Mouse (Mus musculus) spleen, embryonic (tissue): Measurements from ENCODE around the gene G6pc3.

ENCODE experiments used
- CTCF ChIA-PET: fragments of 350-600 bp; sonication (Branson Sonifier 250); formaldehyde crosslinking; loops from one replicate; lab custom pipeline; 2022; lab: Charles Lee

The G6pc3 gene

DNA sequence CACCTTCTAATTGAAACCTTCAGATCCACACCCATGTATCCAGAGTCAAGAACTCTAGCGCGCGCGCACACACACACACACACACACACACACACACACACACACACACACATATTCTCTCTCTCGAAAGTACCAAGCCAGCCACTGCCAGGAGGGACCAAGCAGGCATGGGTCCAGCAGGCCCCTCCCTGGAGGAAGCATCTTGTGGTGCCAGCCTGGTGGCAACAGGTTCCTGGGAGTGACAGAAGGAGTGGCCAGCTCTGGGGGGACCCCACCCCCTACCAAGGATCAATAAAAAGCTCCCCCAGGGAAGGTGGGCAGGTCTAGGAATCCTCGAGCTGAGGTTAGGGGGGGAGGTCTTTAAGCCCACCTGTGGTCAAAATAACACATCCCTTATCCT lies 28.0 kb downstream of the G6pc3 start:
- CTCF ChIA-PET: interaction anchor here (0.6 kb wide), 1 partner anchor 1205 kb away, joined by 6 read pairs; no protein-coding TSS in a partner anchor

GRCm38 (mm10) chr11:102217876-102218430 lies 28.5 kb downstream of the G6pc3 start:
- CTCF ChIA-PET: interaction anchor here (0.6 to 1.1 kb wide), 2 partner anchors 11 to 1206 kb away, joined by 3 to 6 read pairs; no protein-coding TSS in a partner anchor

DNA sequence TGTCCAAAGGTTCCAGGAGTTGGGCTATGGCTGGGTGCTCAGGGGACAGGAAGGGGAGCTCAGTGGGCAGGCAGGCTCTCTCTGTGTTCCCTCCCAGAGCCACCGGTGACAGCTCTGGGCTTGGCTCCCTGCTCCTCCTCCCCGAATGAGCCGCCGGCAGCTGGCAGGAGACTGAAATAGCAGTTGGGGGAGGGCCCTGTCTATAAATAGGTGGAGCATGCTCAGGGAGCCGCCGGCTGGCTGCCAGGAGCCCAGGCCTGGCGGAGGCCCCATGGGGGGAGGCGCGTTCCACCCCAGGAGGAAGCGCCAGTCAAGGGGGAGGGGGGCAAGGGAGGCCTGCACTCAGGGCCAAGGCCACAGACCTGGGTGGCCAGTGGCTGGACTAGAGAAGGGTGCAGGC lies 29.4 kb downstream of the G6pc3 start:
- CTCF ChIA-PET: interaction anchor here (1.1 kb wide), 1 partner anchor 10 kb away, joined by 3 read pairs; no protein-coding TSS in a partner anchor

DNA sequence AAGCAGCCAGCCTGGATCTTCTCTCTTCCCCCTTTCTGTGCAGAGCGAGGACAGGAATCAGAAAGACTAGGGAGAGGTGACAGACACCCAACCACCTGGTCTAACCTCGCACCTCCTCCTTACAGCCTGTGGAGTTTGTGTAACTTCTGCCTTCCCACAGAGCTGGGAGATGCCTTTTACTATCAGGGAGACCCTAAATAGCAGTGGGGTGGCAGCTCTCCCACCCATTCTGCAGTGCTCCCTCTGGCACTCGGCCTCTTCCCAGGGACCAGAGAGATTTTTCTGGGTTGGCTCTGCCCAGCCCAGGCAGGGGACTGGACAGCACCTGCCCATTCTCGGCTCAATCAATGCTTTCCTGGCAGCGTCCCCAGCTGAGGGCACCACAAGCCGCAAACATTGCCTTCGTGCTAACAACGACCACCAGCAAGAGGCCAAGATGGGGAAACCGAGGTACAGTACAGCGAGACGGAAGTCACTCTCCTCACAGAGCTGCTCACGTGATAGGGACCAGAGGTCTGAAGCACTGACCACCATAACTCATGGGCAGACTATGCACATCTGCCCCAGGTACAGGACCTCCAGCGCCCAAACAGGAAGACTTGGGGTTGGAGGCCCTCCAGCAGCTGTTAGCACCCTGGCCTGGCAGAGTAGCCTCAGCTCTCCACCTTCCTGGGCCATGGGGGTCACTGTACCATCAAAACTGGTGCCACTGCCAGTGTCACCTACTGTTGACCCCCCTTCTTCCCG lies 30.0 kb downstream of the G6pc3 start:
- CTCF ChIA-PET: interaction anchor here (0.6 kb wide), 1 partner anchor 338 kb away, joined by 3 read pairs; no protein-coding TSS in a partner anchor

GRCm38 (mm10) chr11:102219994-102220346 lies 30.6 kb downstream of the G6pc3 start:
- CTCF ChIA-PET: interaction anchor here (0.6 kb wide), 1 partner anchor 337 kb away, joined by 3 read pairs; no protein-coding TSS in a partner anchor

DNA sequence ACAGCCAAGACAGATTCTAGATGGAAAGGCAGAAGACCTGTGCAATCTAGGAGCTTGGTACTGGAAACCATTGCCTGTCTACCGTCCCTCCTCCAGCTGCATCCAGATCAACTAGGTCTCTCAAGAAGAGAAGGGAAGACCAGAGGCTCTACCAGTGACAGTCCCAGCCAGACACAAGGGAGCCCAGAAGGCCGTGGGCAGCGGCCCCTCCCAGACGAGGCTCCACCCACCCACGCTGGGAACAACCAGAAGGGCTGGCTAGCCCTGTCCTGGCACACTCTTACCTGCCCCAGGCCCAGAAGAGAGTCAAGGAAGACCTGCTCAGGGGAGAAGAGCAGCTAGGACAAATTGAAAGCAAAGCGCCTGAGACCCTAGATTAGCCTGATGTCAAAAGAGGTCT lies 31.0 kb downstream of the G6pc3 start:
- CTCF ChIA-PET: no interaction called here

DNA sequence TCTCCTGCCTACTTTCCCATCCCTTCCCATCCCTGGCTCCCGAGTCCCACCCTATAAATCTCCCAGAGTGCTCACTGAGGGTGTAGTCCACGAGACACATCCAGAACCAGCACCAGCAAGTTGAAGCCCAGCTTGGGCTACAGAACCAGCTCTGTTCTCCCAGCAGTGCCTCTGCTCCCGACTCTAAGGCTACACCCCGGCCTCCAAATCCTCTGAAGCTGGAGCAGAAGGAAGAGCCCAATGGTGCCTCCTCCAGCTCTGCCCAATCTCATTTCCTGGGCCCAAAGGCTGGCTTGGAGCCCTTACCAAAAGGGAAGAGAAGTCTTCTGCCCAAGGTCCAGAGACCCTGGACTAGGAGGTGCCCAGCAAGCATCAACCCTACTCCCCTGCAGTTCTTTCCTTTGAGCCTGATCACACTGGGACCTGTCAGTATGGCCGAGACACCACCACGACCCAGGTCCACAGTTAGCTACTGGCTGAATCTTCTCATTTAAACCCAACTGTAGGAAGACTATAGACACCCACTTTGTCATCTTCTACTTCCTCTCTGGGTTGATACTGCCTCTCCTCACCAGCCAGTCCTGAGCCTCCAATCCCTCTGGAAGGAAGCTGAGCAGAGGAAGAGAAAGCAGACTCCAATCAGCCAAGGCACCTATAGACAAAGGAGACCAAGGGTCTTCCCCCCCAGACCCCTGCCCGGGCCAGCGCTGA lies 32.0 kb downstream of the G6pc3 start:
- CTCF ChIA-PET: no interaction called here

DNA sequence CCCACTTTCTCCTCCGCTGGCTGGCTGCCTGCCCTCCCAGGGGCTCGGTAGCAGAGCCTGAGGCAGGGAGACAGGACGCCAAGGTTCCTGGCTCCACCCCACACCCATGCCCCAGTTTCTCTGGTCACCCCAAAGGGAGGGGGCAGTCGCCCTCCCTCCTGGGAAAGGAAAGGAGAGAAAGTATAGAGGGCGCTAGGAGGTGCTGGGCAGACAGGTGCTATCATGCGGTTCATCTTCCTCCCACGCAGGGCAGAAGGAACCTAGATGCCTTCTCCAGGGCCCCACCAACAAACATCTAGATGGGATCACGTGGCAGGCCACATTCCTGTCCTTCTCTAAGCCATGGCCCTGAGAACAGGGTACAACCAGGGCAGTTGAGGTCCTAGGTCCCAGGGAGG lies 32.5 kb downstream of the G6pc3 start:
- CTCF ChIA-PET: interaction anchor here (1.1 kb wide), 1 partner anchor 13 kb away, joined by 3 read pairs; no protein-coding TSS in a partner anchor

- CTCF ChIA-PET: interaction anchor here (0.6 to 1.1 kb wide), 4 partner anchors 15 to 376 kb away, joined by 3 to 6 read pairs (median 4); no protein-coding TSS in a partner anchor
Observed at GRCm38 (mm10) chr11:102223166-102223565, 33.7 kb downstream of the G6pc3 start.

DNA sequence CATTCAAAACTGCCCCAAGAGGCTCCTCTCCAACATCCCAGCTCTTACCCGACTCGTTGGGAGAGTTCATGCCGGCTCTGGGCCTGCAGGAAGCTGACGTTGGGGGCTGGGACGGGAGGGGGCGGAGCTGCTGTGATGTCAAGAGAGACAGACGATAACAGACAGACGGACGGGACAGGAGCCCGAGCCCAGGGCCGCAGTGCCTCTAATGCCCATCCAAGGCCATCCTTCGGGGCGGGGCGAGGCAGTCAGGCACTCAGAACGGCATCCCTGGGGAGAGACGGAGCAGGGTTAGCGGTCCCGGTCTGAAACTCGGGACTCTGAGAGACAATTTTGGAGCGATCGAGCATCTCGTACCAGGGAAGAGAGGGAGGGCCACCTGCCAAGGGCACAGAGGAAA lies 35.3 kb downstream of the G6pc3 start:
- CTCF ChIA-PET: no interaction called here

DNA sequence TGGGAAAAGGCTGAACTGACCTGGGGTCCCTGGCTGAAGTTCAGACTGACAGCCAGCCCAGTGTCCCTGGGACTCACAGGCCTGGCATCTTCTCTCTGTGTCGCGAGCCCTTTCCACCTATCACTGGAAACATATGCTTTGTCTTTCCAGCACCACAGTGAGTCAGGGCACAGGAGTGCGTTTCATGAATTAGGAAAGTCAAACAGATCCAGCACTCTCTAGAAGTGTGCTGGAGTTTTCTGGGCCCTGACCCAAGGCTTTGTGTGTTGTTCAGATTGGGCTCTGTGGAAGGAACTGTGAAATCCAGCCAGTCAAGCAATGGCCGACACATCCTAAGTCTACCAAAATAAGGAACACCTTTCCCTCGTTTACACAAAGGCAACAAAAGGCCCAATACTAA lies 35.8 kb downstream of the G6pc3 start:
- CTCF ChIA-PET: no interaction called here

DNA sequence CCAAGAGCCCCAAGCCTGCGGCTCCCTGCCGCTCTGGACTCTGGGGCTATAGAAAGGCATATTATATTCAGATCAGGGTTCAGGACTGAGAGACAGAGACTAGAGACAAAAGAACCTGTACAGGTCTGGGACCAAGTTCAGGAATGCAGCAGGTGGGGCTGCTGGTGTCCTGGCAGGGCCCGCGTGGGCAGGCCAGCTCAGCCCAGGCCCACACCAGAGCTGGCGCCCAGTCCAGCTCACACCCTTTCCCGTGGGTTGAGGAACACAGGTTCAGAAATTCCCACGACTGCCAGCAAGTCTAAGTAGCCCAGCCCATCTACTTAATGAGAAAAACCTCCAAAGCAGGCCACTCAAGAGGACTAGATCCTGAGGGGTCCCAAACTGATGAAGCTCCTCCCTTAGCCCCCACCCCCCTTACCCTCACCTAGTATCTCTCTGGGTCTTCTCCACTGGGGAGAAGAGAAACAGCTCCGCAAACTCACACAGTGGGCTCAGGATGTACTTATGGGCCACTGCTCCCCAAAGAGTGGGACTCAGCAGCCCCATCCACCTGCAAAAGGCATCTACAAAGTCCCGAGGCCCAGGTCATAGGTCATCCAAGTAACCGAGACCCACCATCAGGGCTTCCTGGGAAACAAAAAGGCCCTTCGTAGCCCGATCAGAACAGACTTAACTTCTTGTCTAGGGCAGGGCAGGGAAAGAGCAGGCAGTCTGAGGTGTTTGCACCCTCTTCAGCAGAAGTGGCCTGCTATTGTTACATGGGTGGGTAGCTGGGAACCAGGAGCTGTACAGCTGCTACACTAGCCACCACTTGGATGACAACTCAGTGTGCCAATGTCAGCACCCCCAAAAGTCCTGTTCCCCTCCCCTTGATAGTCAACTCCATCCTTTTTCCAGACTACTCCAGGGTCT lies 36.9 kb downstream of the G6pc3 start:
- CTCF ChIA-PET: no interaction called here

GRCm38 (mm10) chr11:102227270-102228190 lies 38.1 kb downstream of the G6pc3 start:
- CTCF ChIA-PET: interaction anchor here (0.6 to 0.7 kb wide), 2 partner anchors 27 to 39 kb away, joined by 5 to 8 read pairs; no protein-coding TSS in a partner anchor

GRCm38 (mm10) chr11:102228191-102228545 lies 38.7 kb downstream of the G6pc3 start:
- CTCF ChIA-PET: interaction anchor here (0.6 kb wide), 1 partner anchor 40 kb away, joined by 8 read pairs; no protein-coding TSS in a partner anchor

DNA sequence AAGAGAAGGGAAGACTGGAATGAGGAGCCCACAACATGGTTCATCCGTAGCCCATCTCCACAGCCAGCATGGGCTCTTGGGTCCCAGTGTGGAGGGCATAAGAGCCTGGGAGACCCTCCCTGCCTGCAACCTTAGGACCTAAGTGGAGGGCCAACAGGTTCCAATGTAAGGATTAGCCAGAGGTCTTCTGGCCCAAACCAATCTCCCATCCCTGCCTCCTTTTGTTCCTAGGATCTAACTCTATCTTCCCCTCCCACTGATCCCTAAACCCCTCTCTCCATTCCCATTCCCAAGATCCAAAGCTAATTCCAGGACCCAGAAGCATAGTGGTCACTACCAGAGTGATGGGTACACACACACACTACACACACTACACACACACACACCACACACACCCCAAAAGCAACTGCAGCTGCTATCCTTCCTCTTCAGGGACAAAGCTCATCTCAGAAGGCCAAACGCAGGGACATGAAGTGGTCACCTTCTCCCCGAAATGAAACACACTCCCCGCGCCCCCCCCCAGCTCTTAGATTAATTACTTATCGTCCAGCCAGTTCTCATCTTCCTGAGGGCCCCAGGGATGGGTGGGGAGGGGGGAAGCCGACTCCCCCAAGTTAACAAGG lies 39.3 kb downstream of the G6pc3 start:
- CTCF ChIA-PET: interaction anchor here (0.6 to 1.0 kb wide), 5 partner anchors 11 to 1293 kb away, joined by 3 to 8 read pairs (median 3); no protein-coding TSS in a partner anchor

GRCm38 (mm10) chr11:102229331-102229953 lies 40.0 kb downstream of the G6pc3 start:
- CTCF ChIA-PET: interaction anchor here (0.6 to 1.0 kb wide), 4 partner anchors 11 to 1294 kb away, joined by 3 to 4 read pairs (median 3); no protein-coding TSS in a partner anchor

- CTCF ChIA-PET: no interaction called here
Observed at GRCm38 (mm10) chr11:102230006-102230741, 40.8 kb downstream of the G6pc3 start, which contains the start of gene Hdac5. Gene Hdac5 (minus strand): TSS chr11:102230166.

DNA sequence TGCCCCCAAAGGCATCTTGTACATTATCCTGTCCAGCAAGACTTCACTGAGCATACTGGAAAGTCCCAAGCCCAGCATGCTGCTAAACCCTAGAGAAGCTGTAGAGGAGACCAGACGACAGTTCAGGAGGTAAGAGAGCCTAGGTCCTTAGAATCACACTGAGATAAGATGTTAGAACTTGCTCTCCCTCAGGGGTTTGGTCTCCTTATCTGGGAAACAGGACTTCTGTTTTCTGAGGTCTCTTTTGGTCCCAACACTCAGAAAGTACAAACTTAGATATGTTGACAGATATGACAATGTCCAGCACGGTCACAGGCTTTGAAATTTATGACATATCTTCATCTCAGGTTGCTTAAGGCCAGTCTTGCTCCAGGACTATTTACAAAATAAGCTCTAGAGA lies 46.6 kb downstream of the G6pc3 start:
- CTCF ChIA-PET: no interaction called here
